ENCODE assay signal across 27 mouse cellular contexts in the genomic region with DNA sequence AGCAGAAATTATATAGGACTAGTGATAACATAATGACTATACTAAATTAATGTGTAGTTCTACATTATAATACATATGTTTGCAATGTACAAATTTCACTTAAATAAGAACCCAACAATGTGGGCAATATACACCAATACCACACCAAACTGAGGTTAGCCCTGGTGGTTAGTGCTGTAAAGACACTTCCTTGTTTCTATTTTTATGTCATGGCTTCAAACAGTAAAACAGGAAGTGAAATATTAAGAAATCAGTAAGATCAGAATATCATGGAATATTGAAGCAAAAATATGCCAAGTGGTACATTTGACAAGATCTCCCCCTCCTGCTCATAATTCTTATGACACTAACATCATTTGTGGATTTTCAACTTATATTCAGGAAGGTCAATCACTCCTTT. TPM values are rescaled to one million over a fixed set of nuclear protein-coding genes. Genes with fewer than 3 reads are reported as not detected.
DNase-seq lines count a peak whose midpoint lies in the region; ATAC-seq lines count a peak whose summit lies in the region.
"Had no signal": no experiment of that assay in that cellular context is flagged by ENCODE, and none has a peak within 500 bp of the region (broad histone marks: within the 10 kb centered on the region; RNA-seq: fewer than 3 reads in every experiment).

No protein-coding gene starts in this region.

- H3K4me1 ChIP-seq in forebrain, embryonic 12.5 days: no peaks in the 10 kb centered on the region
- H3K4me1 ChIP-seq: embryonic facial prominence, embryonic 10.5 days; heart, embryonic 13.5 days; hindbrain, embryonic 12.5 days; limb, embryonic 10.5 days; stomach, embryonic 15.5 days had no signal

- no peaks in the 10 kb centered on the region for H3K36me3 ChIP-seq in forebrain, embryonic 12.5 days (replicated peaks)
- H3K36me3 ChIP-seq: embryonic facial prominence, embryonic 10.5 days; heart, embryonic 13.5 days; hindbrain, embryonic 12.5 days; limb, embryonic 10.5 days; stomach, embryonic 15.5 days had no signal

- H3K9me3 ChIP-seq in forebrain, embryonic 12.5 days: no peaks in the 10 kb centered on the region
- H3K9me3 ChIP-seq: embryonic facial prominence, embryonic 10.5 days; heart, embryonic 13.5 days; hindbrain, embryonic 12.5 days; limb, embryonic 10.5 days; stomach, embryonic 15.5 days had no signal

- DNase-seq in spleen, postnatal 36 days (ENCODE audit: low spot score in 2 of 2): peak; percentile 10 to 33
- DNase-seq in spleen, postnatal 14 days (ENCODE audit: low spot score in 2 of 2): no peak
- peak; percentile 50 for DNase-seq in MEL-GATA-1-ER (ENCODE audit: extremely low read depth, low read depth)
- no peak for DNase-seq in kidney, adult 9 months
- no peak for DNase-seq in embryo, embryonic 11 days
- DNase-seq: adrenal gland, adult 8-10 months; cerebellum, adult 2 months; cerebellum, postnatal 36 days; gastrocnemius, postnatal 25 days; heart, adult 2 months; heart, postnatal 14 days; kidney, adult 11 months; kidney, postnatal 10 days; liver, postnatal 0 days; right cerebral cortex, postnatal 14 days; spleen, adult 18-20 months; thymus, postnatal 36 days had no signal

- H3K27ac ChIP-seq in forebrain, embryonic 12.5 days: no peak overlapping the region
- H3K27ac ChIP-seq: embryonic facial prominence, embryonic 10.5 days; heart, adult 2 months; heart, embryonic 13.5 days; hindbrain, embryonic 12.5 days; limb, embryonic 10.5 days; macrophage; stomach, embryonic 15.5 days had no signal

- peak; percentile 87 for ATAC-seq in megakaryocyte progenitor cell, adult 5-6 weeks (replicated peaks; ENCODE audit: poor library complexity)
- no peak for ATAC-seq in forebrain, embryonic 12.5 days (ENCODE audit: low FRiP score)
- ATAC-seq: liver, postnatal 0 days had no signal

- H3K4me2 ChIP-seq in forebrain, embryonic 12.5 days: no peak overlapping the region
- H3K4me2 ChIP-seq: heart, embryonic 13.5 days; hindbrain, embryonic 12.5 days; liver, embryonic 11.5 days; midbrain, embryonic 11.5 days; stomach, embryonic 15.5 days had no signal

- H3K4me3 ChIP-seq in forebrain, embryonic 12.5 days (replicated peaks): no peak overlapping the region
- H3K4me3 ChIP-seq: embryonic facial prominence, embryonic 10.5 days; heart, adult 2 months; heart, embryonic 13.5 days; hindbrain, embryonic 12.5 days; limb, embryonic 10.5 days; stomach, embryonic 15.5 days had no signal

- H3K9ac ChIP-seq in forebrain, embryonic 12.5 days: no peak overlapping the region
- H3K9ac ChIP-seq: heart, embryonic 13.5 days; hindbrain, embryonic 12.5 days; liver, postnatal 0 days; stomach, embryonic 15.5 days had no signal

- no peaks in the 10 kb centered on the region for H3K27me3 ChIP-seq in forebrain, embryonic 12.5 days
- H3K27me3 ChIP-seq: heart, embryonic 13.5 days; hindbrain, embryonic 12.5 days; stomach, embryonic 15.5 days had no signal

RNA-seq across cellular contexts. Expression of a gene that starts 8.0 kb away (rescaled TPM):
- 1.2 and 2.1 TPM in 2 replicates for total RNA-seq in megakaryocyte progenitor cell, adult 5-6 weeks (2015)
- total RNA-seq in megakaryocyte progenitor cell, adult 5-6 weeks (2017): 0.83 and 0.88 TPM in 2 replicates
- polyA plus RNA-seq in forebrain, embryonic 12.5 days (2016; fragmentation: Nextera tagmentation; extraction: Ambion mirVana): 0.78 and 1.1 TPM in 2 replicates
- total RNA-seq: adrenal gland, adult 8-10 months; gastrocnemius, postnatal 25 days; heart, adult 2 months had no signal

Comparison
In these comparisons a context has a peak if more than half of its experiments do, and no peak if none do; other contexts are left out.
1. DNase-seq: peak in spleen, postnatal 36 days (2 of 2) and MEL-GATA-1-ER (single experiment); none in spleen, postnatal 14 days (0 of 2), kidney, adult 9 months (single experiment) and embryo, embryonic 11 days (single experiment).